Mouse (Mus musculus) kidney, postnatal 10 days (tissue): ENCODE results near the gene Rab42.
A peak's percentile ranks its signal among the peaks of the same experiment; 100 is the strongest.

Experiments
- DNase-seq: peaks from one replicate; pipeline ENCODE4 v3.0.0; 2021; ENCODE audit warnings: mixed read lengths

Rab42 gene

DNA sequence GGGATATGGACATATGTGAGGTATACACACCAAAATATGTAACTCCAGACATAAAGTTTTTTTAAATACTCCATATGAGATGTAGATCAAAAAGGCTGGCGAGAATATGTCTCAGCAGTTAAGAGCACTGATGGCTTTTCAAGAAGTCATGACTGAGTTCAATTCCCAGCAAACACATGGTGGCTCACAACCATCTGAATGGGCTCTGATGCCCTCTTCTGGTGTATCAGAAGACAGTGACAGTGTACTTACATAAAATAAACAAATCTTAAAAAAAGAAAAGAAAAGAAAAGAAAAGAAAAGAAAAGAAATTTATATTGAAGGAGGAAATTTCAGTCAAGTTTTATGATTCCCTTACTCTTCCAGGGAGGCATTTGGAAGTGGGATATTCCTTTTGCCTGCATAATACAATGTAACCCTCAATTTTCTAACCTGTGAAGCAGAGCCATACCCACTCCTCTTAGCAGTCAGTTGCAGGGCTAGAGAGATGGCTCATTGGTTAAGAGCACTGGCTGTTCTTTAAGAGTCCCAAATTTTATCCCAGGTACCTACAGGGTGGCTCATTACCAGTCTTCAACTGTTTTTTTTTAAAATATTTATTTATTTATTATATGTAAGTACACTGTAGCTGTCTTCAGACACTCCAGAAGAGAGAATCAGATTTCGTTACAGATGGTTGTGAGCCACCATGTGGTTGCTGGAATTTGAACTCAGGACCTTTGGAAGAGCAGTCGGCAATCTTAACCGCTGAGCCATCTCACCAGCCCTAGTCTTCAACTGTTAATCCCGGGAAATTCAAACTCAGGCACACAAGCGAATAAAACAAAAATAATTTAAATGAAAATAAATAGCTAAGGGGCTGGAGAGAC lies 34.1 kb downstream of the Rab42 start:
- no peak for DNase-seq

DNA sequence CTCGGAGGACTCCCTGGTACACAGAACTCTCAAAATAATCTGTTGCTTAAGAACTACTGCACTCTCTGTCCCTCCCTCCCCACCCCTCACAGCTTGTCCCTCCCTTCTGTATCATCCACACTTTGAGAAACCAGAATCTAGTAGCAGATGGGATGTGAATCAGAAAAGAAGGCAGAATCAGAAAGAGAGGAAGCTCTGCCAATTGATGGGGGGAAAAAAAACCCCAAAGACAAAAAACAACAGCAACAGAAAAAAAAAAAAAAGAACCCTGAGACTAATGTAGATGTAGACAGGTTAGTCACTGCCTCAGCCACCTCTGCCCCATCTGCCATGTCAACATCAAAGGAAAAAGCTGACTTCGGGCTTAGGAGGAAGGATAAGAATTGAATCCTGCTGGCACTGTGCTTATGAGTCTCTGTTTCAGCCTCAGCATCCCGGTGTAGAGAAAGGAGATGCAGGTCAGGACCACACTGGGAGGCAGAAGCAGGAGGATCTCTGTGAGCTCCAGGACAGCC lies 36.3 kb downstream of the Rab42 start:
- DNase-seq = no peak

- DNase-seq = no peak
Observed at GRCm38 (mm10) chr4:132263313-132263712, 39.9 kb downstream of the Rab42 start.

- DNase-seq = no peak
Observed at GRCm38 (mm10) chr4:132262358-132262616, 40.9 kb downstream of the Rab42 start.

DNA sequence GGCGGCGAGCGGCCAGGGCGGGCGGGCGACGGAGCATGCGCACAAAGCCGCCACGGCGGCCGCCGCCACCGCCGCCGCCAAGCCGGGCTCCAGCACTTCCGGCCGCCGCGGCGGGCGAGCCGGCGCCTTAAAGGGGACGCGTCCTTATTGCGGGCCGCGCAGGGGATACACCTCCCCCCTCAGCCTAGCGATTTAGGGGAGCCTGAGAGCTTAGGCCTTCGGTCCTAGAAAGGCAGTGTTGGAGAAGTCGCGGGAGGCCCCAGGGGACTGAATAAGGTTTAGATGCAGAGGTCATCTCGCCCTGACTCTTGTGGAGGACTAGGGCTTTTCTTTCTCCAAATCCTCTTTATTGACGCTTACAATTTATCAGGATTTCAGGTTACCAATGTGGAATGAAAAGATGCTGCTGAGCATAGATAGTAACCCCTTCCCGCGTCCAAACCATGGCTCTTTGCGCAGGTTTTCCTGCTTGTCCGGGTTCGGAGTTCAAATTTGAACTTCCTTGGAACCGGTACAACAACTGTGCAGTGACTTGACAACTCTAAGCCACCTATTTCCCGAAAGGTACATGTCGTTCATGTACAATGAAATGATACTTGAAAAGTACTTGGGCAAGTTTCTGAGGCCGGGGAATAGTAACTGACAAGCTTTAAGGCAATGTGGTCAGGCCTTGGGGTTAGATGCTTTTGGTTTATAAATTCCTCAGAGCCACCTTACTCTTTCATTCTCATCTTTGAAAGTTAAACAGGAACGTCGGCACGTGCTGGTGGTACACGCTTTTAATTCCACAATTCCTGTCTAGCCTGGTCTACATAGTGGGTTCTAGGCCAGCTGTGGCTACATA lies 41.4 kb downstream of the Rab42 start, which contains the start of gene Gmeb1:
Gmeb1 (minus strand) TSS at position 89 of the 844 bp plus-strand sequence.
- peak; percentile 89 for DNase-seq

GRCm38 (mm10) chr4:132260404-132261379 lies 42.5 kb downstream of the Rab42 start:
- DNase-seq = peak; percentile 79

GRCm38 (mm10) chr4:132259248-132259647 lies 43.9 kb downstream of the Rab42 start:
- no peak for DNase-seq

DNA sequence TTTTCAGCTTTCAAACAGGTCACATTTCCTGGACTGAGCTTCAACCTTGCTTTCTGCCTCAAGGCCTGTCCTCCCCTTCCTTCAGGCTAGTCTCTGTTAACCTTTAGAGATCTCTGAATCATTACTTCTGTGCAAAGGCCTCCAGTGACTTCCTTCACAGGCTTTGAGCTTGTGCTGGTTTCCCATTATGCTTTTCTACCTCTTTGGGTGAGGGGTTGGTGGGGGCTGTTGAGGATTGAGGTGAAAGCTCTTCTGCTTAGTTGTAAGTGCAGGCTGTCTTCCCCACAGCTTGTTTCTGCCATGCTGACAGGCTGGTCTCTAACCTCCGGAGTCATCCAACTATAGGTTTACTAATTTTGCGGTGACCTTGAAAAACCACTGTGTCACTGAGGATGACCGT lies 46.8 kb downstream of the Rab42 start:
- no peak for DNase-seq

DNA sequence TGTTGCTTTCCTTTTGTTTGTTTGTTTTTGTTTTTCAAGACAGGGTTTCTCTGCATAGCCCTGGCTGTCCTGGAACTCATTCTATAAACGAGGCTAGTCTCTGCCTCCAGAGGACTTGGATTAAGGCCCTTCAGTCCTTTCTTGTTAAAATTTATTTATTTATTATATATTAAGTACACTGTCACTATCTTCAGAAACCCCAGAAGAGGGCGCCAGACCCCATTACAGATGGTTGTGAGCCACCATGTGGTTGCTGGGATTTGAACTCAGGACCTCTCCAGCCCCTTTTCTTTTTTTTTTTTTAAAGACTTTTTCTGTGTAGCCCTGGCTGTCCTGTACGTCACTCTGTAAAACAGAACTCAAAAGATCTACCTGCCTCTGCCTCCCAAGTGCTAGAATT lies 48.2 kb downstream of the Rab42 start:
- DNase-seq = no peak

DNA sequence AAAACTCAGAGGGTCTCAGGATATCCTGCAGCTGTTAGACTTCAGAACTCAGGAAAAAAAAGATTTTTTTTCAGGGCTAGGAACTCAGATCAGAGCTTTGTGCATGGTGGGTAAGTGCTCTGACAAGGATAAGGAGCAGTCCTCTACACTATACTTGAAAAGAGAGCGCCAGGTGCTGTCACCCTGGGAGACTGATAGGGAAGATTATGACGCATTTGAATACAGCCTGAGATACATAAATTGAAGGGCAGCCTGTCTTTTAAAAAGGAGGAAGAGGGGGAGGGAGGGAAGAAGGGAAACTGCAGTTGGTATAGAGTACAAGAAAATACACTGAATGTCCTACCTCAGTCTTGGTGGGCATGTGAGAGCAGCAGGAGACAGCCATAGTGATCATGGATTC lies 49.6 kb downstream of the Rab42 start:
- DNase-seq = no peak

DNA sequence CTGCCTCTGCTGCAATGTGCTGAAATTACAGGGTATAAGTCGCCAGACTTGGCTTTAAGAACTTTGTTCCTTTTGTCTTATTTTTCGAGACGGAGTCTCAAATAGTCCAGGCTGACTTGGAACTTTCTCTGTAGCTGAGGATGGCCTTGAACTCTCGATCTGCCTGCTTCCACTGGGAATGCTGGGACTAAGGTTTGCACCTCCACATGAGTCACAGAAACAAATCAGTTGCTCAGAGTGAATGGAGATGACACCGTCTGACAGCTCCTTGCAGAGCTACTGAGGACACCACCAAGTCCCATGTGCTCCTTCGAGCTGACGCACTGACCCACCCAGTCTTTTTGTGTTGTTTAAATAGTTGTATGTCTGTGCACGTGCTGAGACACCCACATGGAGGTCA lies 50.1 kb downstream of the Rab42 start:
- no peak for DNase-seq
